Mouse (Mus musculus) megakaryocyte progenitor cell, adult 5-6 weeks (primary cell): ENCODE results near the gene Irf2bp1. TPM values are rescaled to one million over a fixed set of nuclear protein-coding genes. Genes with fewer than 3 reads are reported as not detected.
A peak's percentile ranks its signal among the peaks of the same experiment; 100 is the strongest.

ENCODE experiments used
- ATAC-seq: replicated peaks from 2 replicates; pipeline ENCODE4 v1.8.0; 2016; ENCODE audit warnings: mild to moderate bottlenecking, moderate TSS enrichment, inconsistent platforms; ENCODE audit not compliant: poor library complexity
- total RNA-seq, 2 experiments: library from RNA; stranded (forward) in 1 of 2; stranded (reverse) in 1 of 2; fragments of 157-497, 149-512 nt in 1 of 2; fragments of 200-1000 nt in 1 of 2; gene quantifications; 2 replicates each; pipeline versions ENCODE4 v1.2.3 to v1.2.4; 2015 to 2017

The Irf2bp1 gene
- total RNA-seq, 2 experiments from 2014 or later: 12.5 to 16.8 TPM

DNA sequence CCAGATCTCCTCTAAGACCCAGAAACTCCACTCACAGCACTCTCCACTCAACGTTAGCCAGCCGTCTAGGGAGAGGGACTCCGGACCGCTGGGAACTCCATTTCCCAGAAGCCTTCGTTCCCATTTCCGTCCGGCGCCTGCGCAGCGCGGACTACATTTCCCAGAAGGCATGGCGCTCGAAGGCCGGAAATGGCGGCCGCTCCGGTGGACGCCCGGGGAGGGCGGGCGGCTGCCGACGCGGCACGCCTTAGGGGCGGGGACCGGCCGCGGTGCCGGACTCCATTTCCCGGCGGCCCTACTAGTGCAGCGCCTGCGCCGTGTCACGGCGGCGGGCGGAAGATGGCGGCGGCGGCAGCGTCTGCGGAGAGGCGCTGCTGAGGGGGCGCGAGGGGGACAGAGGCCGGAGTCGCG lies 20.3 kb downstream of the Irf2bp1 start, which contains the start of gene Sympk:
Gene Sympk (plus strand): TSS at position 282 of the 411 bp plus-strand sequence.
- peak; percentile 84 for ATAC-seq

DNA sequence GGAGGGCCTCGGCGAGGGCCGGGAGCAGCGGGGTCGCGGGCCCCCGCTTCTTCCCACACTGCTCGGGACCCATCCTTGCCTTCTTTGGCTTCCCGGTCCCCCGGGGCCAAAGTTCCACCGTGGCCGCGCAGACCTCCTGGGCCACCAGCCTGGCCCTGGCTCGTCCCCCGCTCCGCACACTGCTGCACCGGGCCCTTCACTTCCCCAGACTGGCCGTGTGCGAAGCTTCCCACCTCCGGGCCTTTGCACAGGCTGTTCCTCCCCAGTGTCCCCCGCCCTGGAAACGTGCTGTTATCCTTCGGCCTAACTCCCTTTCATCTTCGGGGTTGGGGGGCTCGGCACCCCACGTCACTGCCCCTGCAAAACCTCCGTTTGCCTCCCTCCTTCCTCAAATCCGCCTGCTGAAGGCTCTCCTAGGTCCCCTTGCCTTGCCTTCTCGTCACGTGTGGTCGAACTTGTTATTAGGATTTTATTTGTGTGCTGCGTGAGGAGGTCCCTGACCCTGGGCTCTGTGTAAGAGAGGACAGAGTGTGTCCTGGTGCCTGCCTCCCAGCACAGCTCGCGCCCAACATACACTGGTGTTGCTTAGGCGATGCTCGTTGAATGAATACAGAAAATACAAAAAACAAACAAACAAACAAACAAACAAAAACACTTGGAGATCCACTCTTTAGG lies 20.9 kb downstream of the Irf2bp1 start:
- peak; percentile 21 for ATAC-seq

DNA sequence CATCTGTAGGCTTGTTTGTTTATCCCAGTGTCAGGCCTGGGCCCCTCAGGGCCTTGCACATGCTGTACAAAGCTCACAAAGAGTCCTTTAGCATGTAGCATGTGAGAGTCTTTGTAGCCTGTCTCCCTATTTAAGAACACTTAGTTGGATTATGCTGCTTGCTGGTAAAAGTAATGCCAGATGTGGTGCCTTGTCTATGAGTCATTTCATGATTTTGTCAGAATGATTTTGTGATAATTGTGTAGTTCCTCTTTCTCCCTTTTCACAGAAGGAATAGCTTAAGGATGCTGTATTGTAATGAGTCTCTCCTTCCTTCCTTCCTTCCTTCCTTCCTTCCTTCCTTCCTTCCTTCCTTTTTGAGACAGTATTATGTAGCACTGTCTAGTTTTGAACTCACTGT lies 24.2 kb downstream of the Irf2bp1 start:
- ATAC-seq: no peak

GRCm38 (mm10) chr7:19029084-19029653 lies 25.3 kb downstream of the Irf2bp1 start:
- ATAC-seq: peak; percentile 81

DNA sequence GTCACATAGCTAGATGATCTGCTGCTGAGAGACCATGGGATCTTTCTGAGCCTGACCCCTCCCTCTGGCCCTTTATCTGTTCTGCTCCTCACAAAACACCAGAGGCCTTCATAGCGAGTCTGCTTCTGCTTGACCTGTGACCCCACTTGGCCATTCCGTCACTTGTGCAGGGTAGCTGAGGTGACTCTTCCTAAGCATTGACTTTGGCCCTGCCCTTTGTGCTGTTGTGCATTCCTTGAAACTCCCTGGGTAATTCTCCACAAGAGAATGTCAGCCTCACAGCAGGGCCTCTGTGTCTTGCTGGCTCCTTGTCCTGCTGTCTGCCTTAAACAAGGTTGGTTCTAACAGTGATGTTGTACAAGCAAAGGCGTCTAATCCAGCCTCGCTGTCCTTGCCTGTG lies 27.8 kb downstream of the Irf2bp1 start:
- ATAC-seq: no peak

GRCm38 (mm10) chr7:19044616-19045015 lies 40.8 kb downstream of the Irf2bp1 start:
- no peak for ATAC-seq

GRCm38 (mm10) chr7:19046286-19047069 lies 42.6 kb downstream of the Irf2bp1 start:
- ATAC-seq: no peak

DNA sequence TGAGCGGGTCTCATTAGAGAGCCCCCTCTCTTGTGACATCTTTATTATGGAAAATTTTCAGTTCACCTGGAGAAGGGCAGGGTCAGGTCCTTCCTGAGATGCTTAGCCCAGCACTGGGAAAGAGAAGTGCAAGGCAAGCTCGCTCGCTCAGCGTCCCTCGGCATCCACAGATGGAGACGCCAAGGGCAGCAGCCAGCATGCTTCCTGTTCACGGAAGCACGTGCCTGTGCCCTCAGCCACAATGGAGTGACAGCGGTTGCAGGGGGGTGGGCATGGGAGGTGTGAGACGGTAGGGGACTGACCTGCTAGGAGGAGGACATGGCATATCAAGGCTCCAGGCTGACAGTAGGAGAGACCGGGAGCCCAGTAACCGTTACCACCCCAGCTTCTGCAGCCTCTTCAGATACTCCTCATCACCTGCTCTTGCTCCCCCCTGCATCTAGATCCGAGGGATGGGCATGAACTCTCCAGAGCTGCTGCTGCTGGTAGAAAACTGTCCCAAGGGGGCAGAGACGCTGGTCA lies 44.2 kb downstream of the Irf2bp1 start:
- ATAC-seq: no peak

DNA sequence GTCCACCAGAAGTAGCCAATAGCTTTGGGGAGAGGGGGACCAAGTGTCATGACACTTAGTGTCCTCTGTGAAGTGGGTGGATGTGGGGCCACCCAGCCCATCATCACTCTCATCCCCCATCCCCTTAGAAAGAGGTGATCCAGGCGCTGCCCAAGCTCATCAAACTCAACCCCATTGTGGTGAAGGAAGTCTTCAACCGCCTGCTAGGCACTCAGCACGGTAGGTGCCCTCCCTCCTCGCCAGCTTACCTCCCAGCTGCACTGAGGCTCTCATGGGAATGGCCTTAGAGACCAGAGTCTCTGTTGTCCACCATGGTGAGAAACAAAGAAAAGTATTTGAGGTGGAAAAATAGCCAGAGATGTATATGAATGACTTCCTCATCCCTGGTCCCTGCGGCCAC lies 45.4 kb downstream of the Irf2bp1 start:
- no peak for ATAC-seq

DNA sequence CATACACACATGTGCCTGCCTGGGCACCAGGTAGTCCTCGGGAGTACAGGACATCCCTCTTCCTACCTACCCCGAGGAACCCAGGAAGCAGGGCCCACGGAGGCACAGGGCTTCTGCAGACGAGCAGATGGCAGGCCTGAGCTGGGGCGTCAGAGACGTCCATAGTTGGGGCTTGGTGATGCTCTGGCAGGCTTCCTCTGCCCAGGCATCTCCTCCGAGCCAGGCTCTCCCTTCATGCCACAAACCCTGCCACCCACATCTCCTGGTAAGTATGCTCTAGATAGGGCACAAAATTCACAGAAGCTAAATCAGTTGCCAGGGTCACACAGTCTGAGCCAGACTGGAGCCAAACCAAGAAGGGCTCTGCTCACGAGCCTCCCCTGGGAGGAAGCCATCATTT lies 46.3 kb downstream of the Irf2bp1 start:
- no peak for ATAC-seq

GRCm38 (mm10) chr7:19051161-19051560 lies 47.3 kb downstream of the Irf2bp1 start:
- ATAC-seq: no peak

GRCm38 (mm10) chr7:19052345-19053135 lies 48.7 kb downstream of the Irf2bp1 start:
- no peak for ATAC-seq

DNA sequence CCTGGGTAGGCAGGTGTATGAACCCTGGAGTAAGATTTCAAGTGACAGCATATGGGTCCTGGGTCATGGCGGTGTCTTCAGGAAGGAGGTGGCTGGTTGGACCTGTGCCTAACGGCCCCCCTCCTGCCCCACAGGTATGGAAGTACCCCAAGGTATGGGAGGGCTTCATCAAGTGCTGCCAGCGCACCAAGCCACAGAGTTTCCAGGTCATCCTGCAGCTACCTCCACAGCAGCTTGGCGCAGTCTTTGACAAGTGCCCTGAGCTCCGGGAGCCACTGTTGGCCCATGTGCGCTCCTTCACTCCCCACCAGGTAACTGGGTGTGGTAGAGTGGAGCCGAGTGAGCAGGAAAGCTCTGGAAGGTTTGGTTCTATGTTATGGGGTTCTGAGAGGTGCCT lies 49.3 kb downstream of the Irf2bp1 start:
- no peak for ATAC-seq

- ATAC-seq: peak; percentile 36; the same call in 1 of the 2 replicates
Observed at GRCm38 (mm10) chr7:19054047-19054776, 50.4 kb downstream of the Irf2bp1 start, which contains the start of gene Rsph6a. Rsph6a (plus strand) TSS chr7:19054690.

DNA sequence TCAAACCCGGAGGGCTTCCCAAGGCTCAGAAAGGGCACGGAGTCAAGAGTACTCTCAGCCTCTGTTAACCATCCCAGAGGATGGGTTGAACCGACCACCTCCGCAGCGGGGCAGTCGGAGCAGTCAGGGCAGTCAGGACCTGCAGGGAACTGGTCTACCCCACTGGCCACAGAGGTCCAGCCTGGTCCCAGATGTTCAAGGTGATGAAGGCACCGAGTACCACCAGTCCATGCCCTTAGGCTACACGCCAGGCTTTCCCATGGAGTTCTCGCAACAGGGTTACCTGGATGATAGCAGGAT lies 50.9 kb downstream of the Irf2bp1 start:
- ATAC-seq: no peak

- ATAC-seq: no peak
Observed at GRCm38 (mm10) chr7:19055108-19055507, 51.3 kb downstream of the Irf2bp1 start.
